Mouse (Mus musculus) urinary bladder, postnatal 36 days (tissue): Measurements from ENCODE around the gene Tgfb3.

Source experiments
- DNase-seq, 2 experiments: peaks; one replicate each; pipeline ENCODE4 v3.0.0; 2022; ENCODE audit warnings: low spot score in 2 of 2, mixed read lengths in 1 of 2

Tgfb3 gene

GRCm38 (mm10) chr12:86079202-86079667, 394 bp upstream of the Tgfb3 start:
- DNase-seq, result peak; percentile 88 to 94

GRCm38 (mm10) chr12:86078176-86078552, 677 bp downstream of the Tgfb3 start:
- DNase-seq, result no peak

DNA sequence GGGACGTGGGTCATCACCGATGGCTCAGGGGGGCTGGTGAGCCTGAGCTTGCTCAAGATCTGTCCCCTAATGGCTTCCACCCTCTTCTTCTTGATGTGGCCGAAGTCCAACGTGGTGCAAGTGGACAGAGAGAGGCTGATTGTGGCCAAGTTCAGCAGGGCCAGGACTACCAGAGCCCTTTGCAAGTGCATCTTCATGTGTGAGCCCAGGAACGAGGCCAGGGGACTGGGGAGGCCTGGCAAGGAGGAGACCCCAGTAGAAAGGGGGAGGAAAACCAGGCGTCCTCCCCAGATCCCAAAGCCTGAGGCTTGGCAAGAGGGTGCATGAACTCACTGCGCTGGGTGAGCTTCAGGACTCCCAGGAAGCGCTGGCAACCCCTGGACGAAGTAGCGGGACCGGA, 1.1 kb downstream of the Tgfb3 start:
- no peak for DNase-seq

GRCm38 (mm10) chr12:86077322-86077721, 1.5 kb downstream of the Tgfb3 start:
- no peak for DNase-seq

- DNase-seq, result peak in 1 of 2 experiments; percentile 29
Observed at GRCm38 (mm10) chr12:86076321-86076901, 2.4 kb downstream of the Tgfb3 start.

DNA sequence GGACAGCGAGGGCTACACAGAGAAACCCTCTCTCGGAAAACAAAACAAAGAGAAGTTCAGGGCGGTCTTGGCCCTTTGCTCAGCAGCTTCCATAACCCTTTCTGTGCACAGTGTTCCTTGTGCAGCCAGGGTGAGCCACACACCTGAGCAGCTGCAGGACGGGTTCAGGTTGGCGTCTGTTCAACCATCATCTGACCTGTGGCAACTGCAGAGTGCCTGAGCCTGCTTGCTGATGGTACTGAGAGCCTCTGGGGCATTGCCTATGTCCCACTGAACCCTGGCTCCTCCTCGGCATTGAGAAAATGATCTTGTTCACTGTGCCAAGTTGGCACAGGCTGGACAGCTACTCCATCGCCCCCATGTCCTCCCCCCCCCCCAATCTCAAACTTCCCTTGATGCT, 3.5 kb downstream of the Tgfb3 start:
- DNase-seq, result no peak

DNA sequence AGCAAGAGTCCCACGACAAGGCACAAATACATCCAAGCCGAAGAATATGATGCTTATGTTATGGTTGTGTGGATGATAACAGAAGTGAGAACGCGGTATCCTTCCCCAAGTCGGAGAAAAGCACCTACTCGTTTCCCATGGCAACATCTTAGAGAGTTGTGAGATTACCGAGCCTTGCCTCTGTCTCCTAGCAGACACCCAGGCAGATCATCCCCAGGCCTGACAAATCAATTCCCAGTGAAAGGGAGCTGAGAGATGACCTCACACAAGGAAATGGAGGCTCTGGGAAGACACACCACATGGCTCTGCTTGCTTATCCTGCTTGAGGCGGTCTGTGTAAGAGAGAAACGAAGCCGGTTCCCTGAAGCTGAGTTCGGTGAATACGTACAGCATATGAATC, 4.2 kb downstream of the Tgfb3 start:
- no peak for DNase-seq

GRCm38 (mm10) chr12:86071432-86071831, 7.4 kb downstream of the Tgfb3 start:
- DNase-seq, result no peak

DNA sequence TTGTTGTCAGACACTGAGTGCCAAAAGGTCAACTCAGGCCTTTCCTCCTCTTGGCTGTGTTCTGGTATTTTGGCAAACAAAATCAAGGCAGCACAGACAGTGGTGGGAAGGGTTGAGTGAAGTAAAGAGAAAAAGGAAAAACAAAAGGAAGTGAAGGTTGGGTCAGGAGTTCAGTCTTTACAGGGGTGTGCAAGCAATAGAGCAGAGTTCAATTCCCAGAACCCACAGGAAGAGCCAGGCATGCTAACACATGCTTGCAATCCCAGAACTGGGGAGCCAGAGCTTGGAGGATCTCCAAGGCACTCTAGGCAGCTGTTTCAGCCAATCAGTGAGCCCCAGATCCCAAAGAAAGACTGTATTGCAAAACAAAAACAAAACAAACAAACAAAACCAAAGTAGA, 14.0 kb downstream of the Tgfb3 start:
- DNase-seq, result no peak

DNA sequence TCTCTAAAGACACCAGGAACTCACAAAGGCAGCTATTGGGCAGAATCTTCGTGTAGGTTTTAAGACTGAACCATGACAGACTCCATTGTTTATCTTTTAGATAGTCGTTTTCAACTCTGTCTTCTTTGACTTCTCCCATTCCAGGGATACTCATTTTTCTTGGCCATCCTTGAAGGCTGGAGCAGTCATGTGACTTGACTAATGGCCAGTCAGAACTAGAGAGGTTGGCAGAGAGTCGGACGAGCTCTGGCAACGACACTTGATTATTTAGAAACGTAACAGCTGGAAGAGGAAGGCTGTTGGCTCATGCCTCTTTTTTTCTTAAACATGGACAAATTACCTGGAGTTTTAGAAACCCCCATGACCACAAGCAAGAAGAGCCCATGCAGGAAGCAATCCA, 19.5 kb downstream of the Tgfb3 start:
- DNase-seq, result peak in 1 of 2 experiments; percentile 34

- no peak for DNase-seq
Observed at GRCm38 (mm10) chr12:86057516-86057915, 21.3 kb downstream of the Tgfb3 start.

DNA sequence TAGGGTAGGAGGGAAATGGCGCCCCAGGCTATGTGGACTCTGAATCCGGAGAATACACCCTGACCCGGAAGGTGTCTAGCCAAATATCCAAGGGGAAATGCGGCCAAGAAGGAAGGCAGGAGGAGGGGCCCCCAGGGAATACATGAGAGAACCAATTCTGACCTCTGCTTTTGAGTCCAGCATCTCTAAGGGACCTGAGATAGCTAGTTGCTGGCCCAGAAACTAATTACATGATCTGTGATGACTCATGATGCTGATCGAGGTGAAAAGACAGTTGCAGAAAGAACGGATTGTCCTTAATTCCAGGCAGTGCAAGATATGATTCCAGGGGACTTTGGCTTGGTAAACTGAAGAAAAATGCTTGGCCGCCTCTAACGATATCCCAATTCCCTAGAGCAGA, 21.9 kb downstream of the Tgfb3 start:
- peak in 1 of 2 experiments; percentile 11 for DNase-seq

DNA sequence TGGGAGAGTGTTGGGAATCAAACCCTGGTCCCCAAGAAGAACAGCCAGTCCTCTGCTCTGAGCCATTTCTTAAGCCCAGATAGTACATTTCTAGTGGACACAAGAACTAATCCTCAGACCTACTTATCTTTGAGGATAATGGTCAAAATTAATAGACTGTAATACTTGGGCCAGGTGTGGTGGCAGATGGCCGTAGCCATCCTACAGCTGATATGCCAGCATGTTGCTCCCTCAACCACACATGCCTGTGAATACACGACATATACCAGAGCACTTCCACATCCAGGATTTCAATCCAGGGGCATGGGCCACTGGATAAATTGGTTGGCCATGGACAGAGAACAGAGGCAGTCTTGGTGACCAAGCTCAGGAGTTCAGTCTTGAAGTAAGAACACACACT, 23.5 kb downstream of the Tgfb3 start:
- DNase-seq, result no peak

DNA sequence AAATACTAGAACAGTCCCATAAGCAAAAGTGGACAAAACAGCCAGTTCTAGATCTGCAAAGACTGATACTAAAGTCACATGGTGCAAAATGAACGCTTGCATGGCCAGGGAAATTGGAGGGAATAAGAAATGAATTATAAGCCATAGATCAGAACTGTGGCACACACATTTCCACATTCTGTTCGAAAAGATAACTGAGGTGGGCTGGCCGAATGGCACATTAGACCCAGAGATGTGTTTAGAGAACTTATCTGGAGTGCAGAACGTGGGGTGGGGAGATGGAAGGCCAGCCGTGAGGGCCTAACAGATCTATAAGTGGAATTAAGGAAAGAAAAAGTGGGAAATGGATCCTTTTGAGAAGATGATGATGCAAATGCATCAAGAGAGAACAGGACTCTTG, 27.4 kb downstream of the Tgfb3 start:
- DNase-seq, result no peak

DNA sequence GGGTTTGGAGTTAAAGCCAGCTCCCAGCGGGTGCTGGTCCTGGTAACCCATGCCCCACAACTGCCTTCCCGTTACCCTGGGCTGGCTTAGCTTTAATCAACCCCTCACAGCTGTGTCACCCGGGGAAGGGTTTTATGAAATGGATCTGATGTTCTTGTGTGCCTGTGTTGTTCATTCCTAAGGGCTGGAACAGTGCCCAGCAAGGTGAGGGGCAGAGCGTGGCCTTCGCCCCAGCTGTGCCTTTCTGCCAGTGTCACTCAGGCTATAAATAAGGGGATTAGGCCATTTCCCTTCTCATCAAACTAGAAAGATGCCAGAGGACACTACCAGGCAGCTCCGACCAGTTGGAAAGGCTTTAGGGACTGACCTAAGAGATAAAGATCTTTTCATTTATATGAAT, 29.0 kb downstream of the Tgfb3 start:
- DNase-seq, result no peak

GRCm38 (mm10) chr12:86047376-86047775, 31.5 kb downstream of the Tgfb3 start:
- no peak for DNase-seq

DNA sequence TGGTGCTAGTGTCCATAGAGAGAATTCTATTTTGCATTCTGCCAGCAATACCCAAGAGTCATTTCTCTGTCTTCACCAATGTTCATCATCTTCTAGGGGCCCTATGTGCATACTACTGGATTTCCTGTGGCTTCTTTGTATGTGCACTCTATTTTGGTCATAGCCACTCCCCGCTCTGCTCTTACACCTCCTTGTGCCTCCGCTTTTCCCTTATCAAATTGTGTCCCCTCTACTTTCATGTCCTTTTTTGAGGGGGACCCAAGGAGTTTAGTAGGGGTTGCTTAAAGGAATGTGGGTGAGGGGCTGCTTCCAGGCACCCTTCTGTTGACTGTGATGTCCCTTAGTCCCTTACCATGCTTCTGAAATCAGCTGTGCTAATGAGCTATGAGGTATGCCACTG, 32.1 kb downstream of the Tgfb3 start:
- no peak for DNase-seq

- DNase-seq, result no peak
Observed at GRCm38 (mm10) chr12:86046141-86046540, 32.7 kb downstream of the Tgfb3 start.

GRCm38 (mm10) chr12:86039751-86040150, 39.1 kb downstream of the Tgfb3 start:
- DNase-seq, result no peak

GRCm38 (mm10) chr12:86039078-86039477, 39.8 kb downstream of the Tgfb3 start:
- DNase-seq, result no peak

GRCm38 (mm10) chr12:86037235-86037921, 41.5 kb downstream of the Tgfb3 start:
- no peak for DNase-seq

DNA sequence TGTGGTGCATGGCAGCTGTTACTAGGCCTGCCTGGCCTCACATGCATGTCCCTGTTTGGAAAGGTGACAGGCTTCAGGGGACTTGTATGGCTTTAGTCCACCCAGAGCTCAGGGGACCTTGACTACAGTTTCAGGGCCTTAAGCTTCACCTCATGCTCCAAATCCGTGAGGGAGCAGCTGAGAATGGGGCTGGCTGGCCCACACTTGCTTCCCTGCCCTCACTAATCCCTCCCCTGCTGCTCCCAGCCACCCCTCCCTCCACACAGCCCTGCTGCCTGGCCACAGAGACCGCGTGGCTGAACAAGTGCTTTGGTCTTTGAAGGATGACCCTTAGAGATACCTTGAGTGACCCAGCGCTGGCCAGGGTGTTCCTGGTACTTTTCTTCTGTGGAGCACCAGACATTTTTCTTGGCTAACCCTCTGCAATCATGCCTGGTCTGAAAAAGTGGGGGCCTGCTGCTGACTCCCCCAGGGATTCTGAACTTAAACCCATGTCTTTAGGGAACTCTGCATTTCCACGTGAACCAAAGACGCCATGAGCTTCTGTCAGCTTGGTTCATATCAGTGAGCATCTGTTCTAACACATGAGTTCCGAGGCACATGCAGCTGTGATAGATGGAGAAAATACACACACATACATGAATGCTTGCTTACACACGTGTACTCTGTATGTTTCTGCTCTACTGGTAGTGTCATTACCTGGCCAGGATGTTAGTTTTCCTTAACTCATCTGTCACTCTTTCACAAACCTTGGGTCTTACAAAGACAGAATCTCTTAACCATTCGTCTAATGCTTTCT, 42.3 kb downstream of the Tgfb3 start:
- DNase-seq, result no peak

GRCm38 (mm10) chr12:86035586-86035985, 43.3 kb downstream of the Tgfb3 start:
- DNase-seq, result no peak
